Mouse (Mus musculus) liver, embryonic 11.5 days (tissue): ENCODE results near the gene Ppp2r3a. TPM values are rescaled to one million over a fixed set of nuclear protein-coding genes. Genes with fewer than 3 reads are reported as not detected.

ENCODE experiments used
- polyA plus RNA-seq: library from polyadenylated mRNA; unstranded; fragments of >200 nt; fragmentation: Nextera tagmentation; extraction: Ambion mirVana; gene quantifications from 2 replicates; pipeline ENCODE4 v1.2.1, GENCODE M21; 2014

Gene Ppp2r3a
- polyA plus RNA-seq, 1 experiment from 2014 or later = 7.9 TPM

Other genes starting within 250 kb of the Ppp2r3a start
- 8.7 and 10.2 TPM in 2 replicates for gene Pccb, start 216.9 kb downstream of the Ppp2r3a start, polyA plus RNA-seq
- 4.7 and 4.9 TPM in 2 replicates for gene Msl2, start 177.7 kb downstream of the Ppp2r3a start, polyA plus RNA-seq